Mouse (Mus musculus): ENCODE data around the gene Axdnd1. TPM values are rescaled to one million over a fixed set of nuclear protein-coding genes. Genes with fewer than 3 reads are reported as not detected.
"Not testable (repeated sequence)": the region's sequence is repeated elsewhere in the genome, so short reads cannot be mapped to it uniquely, and the experiment has no call there.

The Axdnd1 gene
- polyA plus RNA-seq, 1 experiment from 2014 or later = 0.18 TPM

DNA sequence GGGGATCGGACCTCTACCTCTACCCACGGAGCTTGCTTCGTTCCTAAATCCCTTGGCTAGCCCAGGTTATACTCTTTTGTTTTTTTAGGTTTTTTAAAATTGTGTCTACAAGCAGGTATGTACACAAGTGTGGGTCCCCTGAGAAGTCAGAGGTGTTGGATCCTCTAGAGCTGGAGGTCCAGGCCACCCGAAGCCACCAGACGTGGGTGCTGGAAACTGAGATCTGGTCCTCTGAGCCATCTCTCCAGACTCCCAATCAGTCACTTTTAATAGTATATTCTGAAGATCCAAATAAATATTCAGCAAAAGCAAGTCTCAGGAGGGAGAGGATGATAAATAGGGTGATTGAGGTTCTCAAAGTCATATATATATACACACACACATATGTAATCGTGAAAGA lies 130.9 kb downstream of the Axdnd1 start:
- WGBS = 92% methylated on average over 6 of the region's 6 CpGs
- H3K9ac ChIP-seq = no peak overlapping the region
- no peak for ATAC-seq (ENCODE audit: low FRiP score)
- H3K4me3 ChIP-seq = no peak overlapping the region
- no peaks in the 10 kb centered on the region for H3K9me3 ChIP-seq
- H3K4me2 ChIP-seq = no peak overlapping the region
- H3K36me3 ChIP-seq = no peaks in the 10 kb centered on the region
- no peaks in the 10 kb centered on the region for H3K27me3 ChIP-seq
- H3K4me1 ChIP-seq (replicated peaks) = no peaks in the 10 kb centered on the region
- H3K27ac ChIP-seq = no peak overlapping the region

DNA sequence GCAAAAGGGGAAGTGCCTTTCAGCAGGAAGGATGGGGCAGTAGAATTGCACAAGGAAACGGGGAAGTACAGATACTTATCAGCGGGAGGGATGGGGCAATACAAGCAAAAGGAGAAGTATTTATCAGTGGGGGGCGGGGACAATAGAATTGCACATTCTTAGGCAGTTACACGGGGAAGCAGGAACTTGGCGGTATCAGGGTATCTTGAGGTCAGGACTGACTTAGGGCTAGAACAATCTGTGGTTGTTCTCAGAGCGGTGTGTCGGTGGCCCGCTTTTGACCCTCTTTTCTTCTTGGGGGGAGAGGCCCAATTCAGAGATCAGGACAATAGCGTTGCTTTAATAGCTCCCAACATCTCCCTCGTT lies 131.8 kb downstream of the Axdnd1 start:
- not testable (repeated sequence) for H3K4me1 ChIP-seq (replicated peaks); H3K4me2 ChIP-seq; ATAC-seq (ENCODE audit: low FRiP score); H3K4me3 ChIP-seq; H3K36me3 ChIP-seq; H3K27me3 ChIP-seq; H3K9me3 ChIP-seq; H3K27ac ChIP-seq; H3K9ac ChIP-seq
- WGBS = 71% methylated on average over 10 of the region's 10 CpGs

GRCm38 (mm10) chr1:156288556-156289221 lies 132.3 kb downstream of the Axdnd1 start:
- no peak overlapping the region for H3K4me2 ChIP-seq

GRCm38 (mm10) chr1:156285541-156285896 lies 135.4 kb downstream of the Axdnd1 start:
- Histone ChIP-seq H3K4me1 (replicated peaks) (no peaks in the 10 kb centered on the region), H3K4me2 (no peak overlapping the region), H3K27me3 (no peaks in the 10 kb centered on the region), H3K4me3 (no peak overlapping the region), H3K27ac (no peak overlapping the region), H3K9ac (no peak overlapping the region), H3K9me3 (no peaks in the 10 kb centered on the region), H3K36me3 (no peaks in the 10 kb centered on the region)
- WGBS = 79% methylated on average over 5 of the region's 5 CpGs
- no peak for ATAC-seq (ENCODE audit: low FRiP score)

More at GRCm38 (mm10) chr1:156288556-156289221, 132.3 kb downstream of the Axdnd1 start:
- ATAC-seq (ENCODE audit: low FRiP score) = no peak
- H3K27me3 ChIP-seq = no peaks in the 10 kb centered on the region
- no peaks in the 10 kb centered on the region for H3K4me1 ChIP-seq (replicated peaks)
- H3K36me3 ChIP-seq = no peaks in the 10 kb centered on the region
- WGBS = 85% methylated on average over 9 of the region's 9 CpGs
- no peak overlapping the region for H3K9ac ChIP-seq
- no peak overlapping the region for H3K27ac ChIP-seq
- no peak overlapping the region for H3K4me3 ChIP-seq
- H3K9me3 ChIP-seq = no peaks in the 10 kb centered on the region

- no peaks in the 10 kb centered on the region for H3K36me3 ChIP-seq
- H3K4me2 ChIP-seq = no peak overlapping the region
- no peaks in the 10 kb centered on the region for H3K27me3 ChIP-seq
- no peak overlapping the region for H3K9ac ChIP-seq
- no peaks in the 10 kb centered on the region for H3K4me1 ChIP-seq (replicated peaks)
- 38% methylated on average over 9 of the region's 9 CpGs for WGBS
- H3K4me3 ChIP-seq = no peak overlapping the region
- no peak overlapping the region for H3K27ac ChIP-seq
- no peak for ATAC-seq (ENCODE audit: low FRiP score)
- H3K9me3 ChIP-seq = no peaks in the 10 kb centered on the region
Measured at GRCm38 (mm10) chr1:156284851-156285540, 136.0 kb downstream of the Axdnd1 start.

DNA sequence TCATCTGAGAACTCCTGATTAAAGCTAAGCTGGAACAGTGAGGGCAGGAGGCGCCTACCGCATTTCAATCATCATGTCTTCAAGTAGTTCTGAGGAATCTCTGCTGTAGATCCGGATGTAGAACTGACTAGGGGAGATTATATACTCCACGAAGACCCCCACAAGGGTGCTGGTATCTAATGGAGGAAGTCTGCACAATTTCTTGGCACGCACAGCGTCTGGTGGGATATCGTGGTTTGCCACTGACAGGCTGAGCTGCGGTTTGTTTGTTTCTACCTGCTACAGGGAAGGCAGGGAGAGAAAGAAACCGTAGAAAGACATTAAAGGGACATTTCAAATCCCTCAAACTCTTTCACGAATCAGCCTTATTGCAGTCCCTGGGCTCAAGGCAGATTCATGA lies 136.8 kb downstream of the Axdnd1 start:
- no peaks in the 10 kb centered on the region for H3K36me3 ChIP-seq
- ATAC-seq (ENCODE audit: low FRiP score) = no peak
- no peak overlapping the region for H3K27ac ChIP-seq

DNA sequence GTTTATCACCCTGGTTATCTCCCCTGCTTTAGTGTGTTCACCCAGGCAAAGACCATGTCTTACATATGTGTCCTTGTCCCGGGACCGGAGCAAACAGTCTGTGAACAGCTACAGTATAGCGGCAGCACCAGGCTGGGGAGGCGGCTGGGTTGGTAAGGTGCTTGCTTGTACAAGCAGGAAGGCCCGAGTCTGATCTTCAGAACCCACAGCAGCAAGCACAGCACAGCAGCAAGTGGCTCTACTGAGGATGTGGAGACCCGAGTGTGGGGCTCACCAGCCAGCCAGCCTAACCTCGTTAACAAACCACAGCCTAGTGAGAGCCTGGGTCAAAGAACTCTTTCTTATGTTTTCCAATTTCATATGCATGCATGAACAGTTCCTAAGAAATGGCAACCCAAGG lies 140.8 kb downstream of the Axdnd1 start:
- Histone ChIP-seq H3K27ac (no peak overlapping the region), H3K9me3 (no peaks in the 10 kb centered on the region), H3K36me3 (no peaks in the 10 kb centered on the region), H3K4me2 (no peak overlapping the region), H3K4me3 (no peak overlapping the region), H3K4me1 (replicated peaks) (no peaks in the 10 kb centered on the region), H3K9ac (no peak overlapping the region), H3K27me3 (no peaks in the 10 kb centered on the region)
- 87% methylated on average over 7 of the region's 7 CpGs for WGBS
- no peak for ATAC-seq (ENCODE audit: low FRiP score)

More for the DNA sequence above, 136.8 kb downstream of the Axdnd1 start:
- H3K9ac ChIP-seq = no peak overlapping the region
- no peaks in the 10 kb centered on the region for H3K9me3 ChIP-seq
- no peak overlapping the region for H3K4me3 ChIP-seq
- H3K4me1 ChIP-seq (replicated peaks) = no peaks in the 10 kb centered on the region
- WGBS = 78% methylated on average over 10 of the region's 10 CpGs
- no peak overlapping the region for H3K4me2 ChIP-seq
- H3K27me3 ChIP-seq = no peaks in the 10 kb centered on the region

GRCm38 (mm10) chr1:156273647-156274046 lies 147.3 kb downstream of the Axdnd1 start:
- H3K4me2 ChIP-seq = no peak overlapping the region
- no peaks in the 10 kb centered on the region for H3K27me3 ChIP-seq
- 61% methylated on average over 7 of the region's 7 CpGs for WGBS
- H3K4me3 ChIP-seq = no peak overlapping the region
- no peaks in the 10 kb centered on the region for H3K9me3 ChIP-seq
- H3K36me3 ChIP-seq = no peaks in the 10 kb centered on the region
- H3K4me1 ChIP-seq (replicated peaks) = no peaks in the 10 kb centered on the region; the same call in 1 of the 2 replicates
- no peak overlapping the region for H3K9ac ChIP-seq
- H3K27ac ChIP-seq = no peak overlapping the region
- no peak for ATAC-seq (ENCODE audit: low FRiP score)

Other genes starting within 250 kb of the Axdnd1 start
- 4.3 and 6.4 TPM in 2 replicates for gene Fam163a, start 216.1 kb downstream of the Axdnd1 start, polyA plus RNA-seq (2015; fragmentation: Nextera tagmentation; extraction: Ambion mirVana)
- gene Tdrd5, start 117.5 kb downstream of the Axdnd1 start, polyA plus RNA-seq (2015; fragmentation: Nextera tagmentation; extraction: Ambion mirVana) = 0.39 and 0.58 TPM in 2 replicates
- 0.12 TPM in 1 of 2 replicates, not detected in the other for gene Nphs2, start 110.4 kb downstream of the Axdnd1 start, polyA plus RNA-seq (2015; fragmentation: Nextera tagmentation; extraction: Ambion mirVana)
- gene Gm2000, start 55.1 kb downstream of the Axdnd1 start, polyA plus RNA-seq (2015; fragmentation: Nextera tagmentation; extraction: Ambion mirVana) = 567 and 588 TPM in 2 replicates
- 12.3 and 12.6 TPM in 2 replicates for gene Soat1, start 53.2 kb upstream of the Axdnd1 start, polyA plus RNA-seq (2015; fragmentation: Nextera tagmentation; extraction: Ambion mirVana)
- 0.52 and 0.79 TPM in 2 replicates for gene Gm10031, start 102.9 kb upstream of the Axdnd1 start, polyA plus RNA-seq (2015; fragmentation: Nextera tagmentation; extraction: Ambion mirVana)
- 5.8 and 6.7 TPM in 2 replicates for gene Abl2, start 137.6 kb upstream of the Axdnd1 start, polyA plus RNA-seq (2015; fragmentation: Nextera tagmentation; extraction: Ambion mirVana)